Mouse (Mus musculus) bone marrow, adult 2 months (tissue): ENCODE measurements around the gene Trpm8.

ENCODE experiments used
- CTCF ChIP-seq: fragments of 200-500 bp; IDR thresholded peaks from 2 replicates; pipeline ENCODE4 v1.5.1; 2011; ENCODE audit warnings: low read length, control low read depth; ENCODE audit not compliant: control insufficient read depth, insufficient read depth
- POLR2A ChIP-seq: fragments of 200-500 bp; IDR thresholded peaks from 2 replicates; pipeline ENCODE4 v1.6.1; 2011; ENCODE audit warnings: low read depth, mild to moderate bottlenecking, control low read depth, low read length, borderline replicate concordance; ENCODE audit not compliant: control insufficient read depth

DNA sequence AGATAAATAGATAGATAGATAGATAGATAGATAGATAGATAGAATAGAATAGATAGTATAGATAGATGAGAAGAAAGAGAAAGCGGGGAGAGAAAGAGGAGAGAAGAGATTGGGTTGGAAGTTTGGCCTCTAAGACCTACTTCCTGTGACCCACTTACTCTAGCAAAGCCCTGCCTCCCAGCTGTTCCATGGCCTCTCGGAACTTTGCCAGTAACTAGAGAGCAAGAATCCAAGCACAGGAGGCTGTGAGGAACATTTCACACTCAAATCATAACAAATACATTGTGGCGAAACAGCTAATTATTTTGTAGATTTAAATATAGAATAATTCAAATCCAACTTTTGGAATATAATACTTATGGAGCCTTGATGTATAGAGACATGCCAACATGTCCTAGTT is 65.2 kb downstream of the Trpm8 start:
- TF ChIP-seq POLR2A: no peak
- no peak for TF ChIP-seq CTCF
